In genomic region chr2:166650414-166650813, GRCm38 (mm10) we compare ENCODE assay signal across 8 mouse cellular contexts.
DNase-seq lines count a peak whose midpoint lies in the region; ATAC-seq and TF ChIP-seq lines count a peak whose summit lies in the region.
"Had no signal": no experiment of that assay in that cellular context is flagged by ENCODE, and none has a peak within 500 bp of the region (broad histone marks: within the 10 kb centered on the region; RNA-seq: fewer than 3 reads in every experiment).

No protein-coding gene starts in this region.

- TF ChIP-seq CTCF in spleen, adult 2 months (IDR thresholded peaks at IDR 0.05; ENCODE audit: extremely low read depth, insufficient read depth, insufficient read length, insufficient replicate concordance), result no peak
- no peak for TF ChIP-seq CTCF in heart, adult 2 months (IDR thresholded peaks at IDR 0.05)
- TF ChIP-seq CTCF in lung, postnatal 0 days (IDR thresholded peaks at IDR 0.05), result no peak

- H3K4me1 ChIP-seq in spleen, adult 2 months (ENCODE audit: control insufficient read depth, insufficient read depth, insufficient read length), result peaks cover 47% of the 10 kb centered on the region; the same call in 1 of the 2 replicates
- H3K4me1 ChIP-seq in heart, adult 2 months (ENCODE audit: control insufficient read depth, insufficient read depth, low read length), result peaks cover 7% of the 10 kb centered on the region
- peaks cover 5% of the 10 kb centered on the region; the same call in 1 of the 2 replicates for H3K4me1 ChIP-seq in lung, postnatal 0 days (ENCODE audit: insufficient read depth, low read depth, low read length)

- no peaks in the 10 kb centered on the region for H3K27me3 ChIP-seq in spleen, adult 2 months (ENCODE audit: control insufficient read depth, insufficient read depth, low read length)
- no peaks in the 10 kb centered on the region for H3K27me3 ChIP-seq in heart, adult 2 months (ENCODE audit: control insufficient read depth, insufficient read depth, low read length)
- H3K27me3 ChIP-seq in lung, postnatal 0 days (replicated peaks; ENCODE audit: insufficient read depth, low read length), result no peaks in the 10 kb centered on the region
- H3K27me3 ChIP-seq: neural tube, embryonic 12.5 days had no signal

- H3K4me2 ChIP-seq in lung, postnatal 0 days (replicated peaks; ENCODE audit: low read depth, low read length), result no peak overlapping the region
- H3K4me2 ChIP-seq: neural tube, embryonic 12.5 days had no signal

- H3K9ac ChIP-seq in heart, adult 2 months (ENCODE audit: low read depth, low read length), result no peak overlapping the region
- no peak overlapping the region for H3K9ac ChIP-seq in lung, postnatal 0 days (replicated peaks; ENCODE audit: low read depth)
- H3K9ac ChIP-seq: neural tube, embryonic 12.5 days had no signal

- DNase-seq in spleen, adult 2 months (ENCODE audit: low read depth in 1 of 2, low spot score in 2 of 2), result peak in 1 of 2 experiments; percentile 60
- no peak for DNase-seq in spleen, postnatal 14 days (ENCODE audit: low spot score in 2 of 2)
- peak; percentile 53 to 76 for DNase-seq in heart, adult 2 months
- peak; percentile 47 for DNase-seq in kidney, adult 11 months
- DNase-seq in lung, postnatal 0 days (ENCODE audit: low spot score), result peak; percentile 80
- peak; percentile 80 for DNase-seq in thymus, postnatal 25 days
- DNase-seq in yolk sac, embryonic 10.5 days (ENCODE audit: low spot score), result no peak

- peak overlapping the region; percentile 59 for H3K27ac ChIP-seq in spleen, adult 2 months (ENCODE audit: insufficient read depth, low read length)
- peak overlapping the region; percentile 52 for H3K27ac ChIP-seq in heart, adult 2 months
- H3K27ac ChIP-seq in lung, postnatal 0 days (ENCODE audit: low read length), result peak overlapping the region; percentile 15; the same call in 1 of the 2 replicates
- H3K27ac ChIP-seq: neural tube, embryonic 12.5 days had no signal

- peaks cover 7% of the 10 kb centered on the region; the same call in 1 of the 2 replicates for H3K36me3 ChIP-seq in spleen, adult 2 months (ENCODE audit: control insufficient read depth, insufficient read depth, low read length)
- no peaks in the 10 kb centered on the region for H3K36me3 ChIP-seq in heart, adult 2 months (ENCODE audit: control insufficient read depth, insufficient read depth, low read length)
- H3K36me3 ChIP-seq in lung, postnatal 0 days (ENCODE audit: insufficient read depth, low read length), result no peaks in the 10 kb centered on the region

- H3K9me3 ChIP-seq in lung, postnatal 0 days (ENCODE audit: low read length), result no peaks in the 10 kb centered on the region
- H3K9me3 ChIP-seq: neural tube, embryonic 12.5 days had no signal

- intact Hi-C loops in heart, adult 2 months (cut with DNase I), result no loop called here

- H3K79me2 ChIP-seq in heart, adult 2 months (replicated peaks; ENCODE audit: control insufficient read depth, insufficient read depth, low read length), result no peaks in the 10 kb centered on the region

- WGBS in spleen, adult 2 months, result 36% methylated on average over 9 of the region's 9 CpGs
- 44% methylated on average over 9 of the region's 9 CpGs for WGBS in heart, adult 2 months
- WGBS in lung, postnatal 0 days, result 49% methylated on average over 9 of the region's 9 CpGs

- ATAC-seq in lung, postnatal 0 days, result peak; percentile 88

- no peak for TF ChIP-seq POLR2A in spleen, adult 2 months (IDR thresholded peaks at IDR 0.05; ENCODE audit: low read depth, low read length)
- no peak for TF ChIP-seq POLR2A in heart, adult 2 months (IDR thresholded peaks at IDR 0.05; ENCODE audit: insufficient read depth, low read depth, low read length)

- no peak for TF ChIP-seq EP300 in heart, adult 2 months (IDR thresholded peaks at IDR 0.05; ENCODE audit: insufficient read depth, low read depth, low read length)
- TF ChIP-seq EP300 in lung, postnatal 0 days (IDR thresholded peaks at IDR 0.05), result peak; percentile 65

- no peak overlapping the region for H3K4me3 ChIP-seq in spleen, adult 2 months (ENCODE audit: extremely low read depth, insufficient read depth, insufficient read length)
- H3K4me3 ChIP-seq in heart, adult 2 months, result no peak overlapping the region
- no peak overlapping the region for H3K4me3 ChIP-seq in lung, postnatal 0 days (ENCODE audit: low read depth, low read length)
- H3K4me3 ChIP-seq: neural tube, embryonic 12.5 days had no signal

Comparison
In these comparisons a context has a peak if more than half of its experiments do, and no peak if none do; other contexts are left out.
1. DNase-seq: peak in heart, adult 2 months (2 of 2), kidney, adult 11 months (single experiment), lung, postnatal 0 days (single experiment) and thymus, postnatal 25 days (single experiment); none in spleen, postnatal 14 days (0 of 2) and yolk sac, embryonic 10.5 days (single experiment).
2. Peak in every context shown above with its lines, with median percentiles within 50 percentile points of each other: H3K27ac ChIP-seq.